Mouse (Mus musculus): ENCODE data around the gene Wfikkn2.

GRCm38 (mm10) chr11:94199771-94200170, 46.0 kb downstream of the Wfikkn2 start:
- TF ChIP-seq CTCF (conservative IDR thresholded peaks at IDR 0.05; ENCODE audit: insufficient read depth, insufficient read length, low read depth, low read length) (no peak), POLR2A (IDR thresholded peaks at IDR 0.05; ENCODE audit: low read depth, low read length) (no peak)

Measured in kidney, adult 2 months (tissue).